Mouse (Mus musculus): ENCODE data around the gene Asb16. TPM values are rescaled to one million over a fixed set of nuclear protein-coding genes. Genes with fewer than 3 reads are reported as not detected.
A peak's percentile ranks its signal among the peaks of the same experiment; 100 is the strongest.

The Asb16 gene
- polyA plus RNA-seq, 1 experiment from 2014 or later = 0.05 TPM

- H3K9me3 ChIP-seq = no peaks in the 10 kb centered on the region
- H3K4me1 ChIP-seq = peaks cover 31% of the 10 kb centered on the region
- H3K9ac ChIP-seq = no peak overlapping the region
- H3K4me3 ChIP-seq = no peak overlapping the region
- H3K4me2 ChIP-seq = no peak overlapping the region
- H3K27ac ChIP-seq = no peak overlapping the region
- 84% methylated on average over 11 of the region's 11 CpGs for WGBS
- H3K36me3 ChIP-seq (replicated peaks) = peaks cover 31% of the 10 kb centered on the region
- ATAC-seq (replicated peaks) = no peak
- no peaks in the 10 kb centered on the region for H3K27me3 ChIP-seq (replicated peaks)
Observed at GRCm38 (mm10) chr11:102291051-102291535, 22.6 kb downstream of the Asb16 start.

- Histone ChIP-seq H3K36me3 (replicated peaks) (peaks cover 20% of the 10 kb centered on the region), H3K9me3 (no peaks in the 10 kb centered on the region), H3K4me1 (peaks cover 30% of the 10 kb centered on the region), H3K4me3 (no peak overlapping the region), H3K9ac (no peak overlapping the region), H3K27ac (no peak overlapping the region), H3K27me3 (replicated peaks) (no peaks in the 10 kb centered on the region), H3K4me2 (peak overlapping the region; percentile 94; the same call in 1 of the 2 replicates)
- ATAC-seq (replicated peaks) = no peak
- WGBS = 97% methylated on average over 13 of the region's 13 CpGs
Observed at GRCm38 (mm10) chr11:102293971-102294370, 25.4 kb downstream of the Asb16 start.

- H3K9me3 ChIP-seq = no peaks in the 10 kb centered on the region
- H3K4me2 ChIP-seq = peak overlapping the region; percentile 94
- peak overlapping the region; percentile 92 for H3K27ac ChIP-seq
- peak overlapping the region; percentile 92; the same call in 1 of the 2 replicates for H3K9ac ChIP-seq
- peaks cover 30% of the 10 kb centered on the region for H3K4me1 ChIP-seq
- no peak for ATAC-seq (replicated peaks)
- H3K4me3 ChIP-seq = peak overlapping the region; percentile 87; the same call in 1 of the 2 replicates
- WGBS = 80% methylated on average over 5 of the region's 5 CpGs
- H3K36me3 ChIP-seq (replicated peaks) = peaks cover 20% of the 10 kb centered on the region
- H3K27me3 ChIP-seq (replicated peaks) = no peaks in the 10 kb centered on the region
Observed at GRCm38 (mm10) chr11:102294416-102294815, 25.9 kb downstream of the Asb16 start.

- no peaks in the 10 kb centered on the region for H3K9me3 ChIP-seq
- peak overlapping the region; percentile 92 for H3K9ac ChIP-seq
- H3K36me3 ChIP-seq (replicated peaks) = peaks cover 20% of the 10 kb centered on the region
- peak overlapping the region; percentile 87 for H3K4me3 ChIP-seq
- peak overlapping the region; percentile 92 for H3K27ac ChIP-seq
- peak overlapping the region; percentile 94 for H3K4me2 ChIP-seq
- H3K4me1 ChIP-seq = peaks cover 30% of the 10 kb centered on the region
- 58% methylated on average over 12 of the region's 12 CpGs for WGBS
- H3K27me3 ChIP-seq (replicated peaks) = no peaks in the 10 kb centered on the region
- ATAC-seq (replicated peaks) = 0 out of 2 replicates have a peak, but pooled peaks have one; percentile 1
Observed at GRCm38 (mm10) chr11:102294887-102295597, 26.5 kb downstream of the Asb16 start.

GRCm38 (mm10) chr11:102295598-102296471 lies 27.3 kb downstream of the Asb16 start:
- under 1% methylated on average over 50 of the region's 73 CpGs for WGBS
- no peaks in the 10 kb centered on the region for H3K9me3 ChIP-seq
- H3K4me3 ChIP-seq = peak overlapping the region; percentile 87

GRCm38 (mm10) chr11:102296491-102297472 lies 28.2 kb downstream of the Asb16 start, which contains the start of gene Atxn7l3:
Gene Atxn7l3, minus strand, starts transcription at chr11:102296631.
- no peaks in the 10 kb centered on the region for H3K27me3 ChIP-seq (replicated peaks)
- H3K9ac ChIP-seq = peak within 1 kb of the TSS; percentile 92
- H3K4me3 ChIP-seq = peak within 1 kb of the TSS; percentile 87
- peaks cover 9% of the 10 kb centered on the region; the same call in 1 of the 2 replicates for H3K36me3 ChIP-seq (replicated peaks)
- under 1% methylated on average over 85 of the region's 125 CpGs for WGBS
- H3K27ac ChIP-seq = peak within 1 kb of the TSS; percentile 92
- H3K4me1 ChIP-seq = peaks cover 25% of the 10 kb centered on the region
- no peaks in the 10 kb centered on the region for H3K9me3 ChIP-seq
- ATAC-seq (replicated peaks) = peak; percentile 94
- H3K4me2 ChIP-seq = peak within 1 kb of the TSS; percentile 94

More at GRCm38 (mm10) chr11:102295598-102296471, 27.3 kb downstream of the Asb16 start:
- Histone ChIP-seq H3K4me1 (peaks cover 27% of the 10 kb centered on the region), H3K4me2 (peak overlapping the region; percentile 94), H3K27me3 (replicated peaks) (no peaks in the 10 kb centered on the region), H3K36me3 (replicated peaks) (peaks cover 12% of the 10 kb centered on the region), H3K9ac (peak overlapping the region; percentile 92), H3K27ac (peak overlapping the region; percentile 92)
- ATAC-seq (replicated peaks) = peak; percentile 28

- ATAC-seq (replicated peaks) = peak; percentile 50
- peaks cover 2% of the 10 kb centered on the region; the same call in 1 of the 2 replicates for H3K36me3 ChIP-seq (replicated peaks)
- peak overlapping the region; percentile 87 for H3K4me3 ChIP-seq
- H3K9me3 ChIP-seq = no peaks in the 10 kb centered on the region
- H3K4me1 ChIP-seq = peaks cover 25% of the 10 kb centered on the region
- peak overlapping the region; percentile 54 for H3K9ac ChIP-seq
- 26% methylated on average over 27 of the region's 27 CpGs for WGBS
- peak overlapping the region; percentile 94 for H3K4me2 ChIP-seq
- peak overlapping the region; percentile 92 for H3K27ac ChIP-seq
- no peaks in the 10 kb centered on the region for H3K27me3 ChIP-seq (replicated peaks)
Observed at GRCm38 (mm10) chr11:102297577-102298556, 29.3 kb downstream of the Asb16 start.

- ATAC-seq (replicated peaks) = no peak
- H3K4me2 ChIP-seq = no peak overlapping the region
- WGBS = 12% methylated on average over 1 of the region's 1 CpGs
- H3K27me3 ChIP-seq (replicated peaks) = no peaks in the 10 kb centered on the region
- no peaks in the 10 kb centered on the region for H3K9me3 ChIP-seq
- H3K4me1 ChIP-seq = peaks cover 15% of the 10 kb centered on the region
- no peak overlapping the region for H3K27ac ChIP-seq
- H3K9ac ChIP-seq = no peak overlapping the region
- no peaks in the 10 kb centered on the region for H3K36me3 ChIP-seq (replicated peaks)
- no peak overlapping the region for H3K4me3 ChIP-seq
Observed at GRCm38 (mm10) chr11:102299839-102300238, 31.3 kb downstream of the Asb16 start.

GRCm38 (mm10) chr11:102304141-102304540 lies 35.6 kb downstream of the Asb16 start:
- WGBS = 47% methylated on average over 2 of the region's 2 CpGs

GRCm38 (mm10) chr11:102305359-102305758 lies 36.8 kb downstream of the Asb16 start:
- Histone ChIP-seq H3K4me2 (no peak overlapping the region), H3K9me3 (no peaks in the 10 kb centered on the region), H3K36me3 (replicated peaks) (peaks cover 26% of the 10 kb centered on the region), H3K4me1 (peaks cover 15% of the 10 kb centered on the region), H3K27ac (no peak overlapping the region), H3K27me3 (replicated peaks) (no peaks in the 10 kb centered on the region), H3K9ac (no peak overlapping the region), H3K4me3 (no peak overlapping the region)
- no peak for ATAC-seq (replicated peaks)
- WGBS = 64% methylated on average over 3 of the region's 3 CpGs

More at GRCm38 (mm10) chr11:102304141-102304540, 35.6 kb downstream of the Asb16 start:
- Histone ChIP-seq H3K4me2 (no peak overlapping the region), H3K4me1 (peaks cover 6% of the 10 kb centered on the region), H3K27ac (no peak overlapping the region), H3K27me3 (replicated peaks) (no peaks in the 10 kb centered on the region), H3K4me3 (no peak overlapping the region), H3K36me3 (replicated peaks) (peaks cover 24% of the 10 kb centered on the region), H3K9me3 (no peaks in the 10 kb centered on the region), H3K9ac (no peak overlapping the region)
- no peak for ATAC-seq (replicated peaks)
